Mouse (Mus musculus) common myeloid progenitor, adult 5-6 weeks (primary cell): ENCODE results near the gene Plekha5. TPM values are rescaled to one million over a fixed set of nuclear protein-coding genes. Genes with fewer than 3 reads are reported as not detected.

Source experiments
- ATAC-seq: replicated peaks from 2 replicates; pipeline ENCODE4 v1.8.0; 2016; ENCODE audit warnings: low read depth, mild to moderate bottlenecking, moderate TSS enrichment, inconsistent platforms; ENCODE audit not compliant: poor library complexity, severe bottlenecking
- total RNA-seq: library from RNA; stranded (forward); fragments of 200-1000, 187-1606 nt; gene quantifications from 2 replicates; pipeline ENCODE4 v1.2.3, GENCODE M21; 2017

The Plekha5 gene
- total RNA-seq, 1 experiment from 2014 or later = 15.6 TPM

DNA sequence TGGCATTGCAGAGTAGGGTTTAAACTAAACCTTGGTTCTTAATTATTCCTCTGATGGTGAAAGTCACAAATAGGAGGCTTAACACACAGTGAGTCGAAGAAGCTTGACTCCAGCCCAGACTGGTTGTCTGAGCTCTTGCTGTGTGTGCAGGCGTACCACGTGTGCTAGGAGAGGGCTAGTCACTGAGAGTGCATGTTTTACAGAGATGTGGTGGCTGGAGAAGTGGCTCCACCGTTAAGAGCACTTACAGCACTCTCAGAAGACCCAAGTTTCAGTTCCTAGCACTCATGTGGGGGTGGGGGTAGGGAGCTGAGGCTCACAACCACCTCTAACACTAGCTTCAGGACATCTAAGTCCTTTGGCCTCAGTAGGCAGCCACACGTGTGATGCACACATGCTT, 29.6 kb downstream of the Plekha5 start:
- no peak for ATAC-seq

DNA sequence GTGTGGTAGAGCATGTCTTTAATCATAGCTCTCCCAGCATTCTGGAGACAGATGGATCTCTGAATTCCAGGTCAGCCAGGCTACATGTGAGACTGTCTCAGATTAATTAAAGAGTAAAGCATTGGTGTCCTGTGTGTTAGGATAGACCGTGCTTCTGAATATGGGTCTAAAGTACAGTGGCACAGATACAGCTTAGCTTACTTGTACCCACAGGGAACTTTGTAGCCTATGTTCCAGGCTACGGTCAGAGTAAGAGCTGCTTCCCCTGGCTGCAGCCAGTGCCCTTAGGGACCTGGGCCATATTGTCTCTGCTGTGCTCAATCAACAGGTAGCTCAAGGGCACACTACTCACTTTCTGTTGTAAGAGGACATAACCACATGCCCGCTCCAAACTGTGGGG, 30.5 kb downstream of the Plekha5 start:
- ATAC-seq = no peak

DNA sequence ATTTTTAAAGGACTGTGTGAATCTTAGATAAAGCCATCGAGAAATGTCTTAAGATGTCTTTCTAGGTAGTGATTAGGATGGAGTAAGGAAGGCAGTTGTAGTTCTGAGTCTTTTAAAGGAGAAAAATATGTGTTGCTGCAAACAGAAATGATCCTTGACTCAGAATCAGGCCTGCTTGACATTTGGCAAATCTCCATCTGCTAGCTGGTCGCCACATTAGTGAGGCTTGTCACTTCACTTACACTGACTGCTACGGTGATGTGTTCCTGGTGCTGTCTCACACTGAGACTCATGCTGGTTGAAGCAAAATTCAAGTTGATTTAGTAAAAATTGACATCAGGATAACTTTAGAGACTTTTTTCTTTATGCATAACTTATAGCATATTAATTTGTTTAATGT, 32.0 kb downstream of the Plekha5 start:
- ATAC-seq = no peak

DNA sequence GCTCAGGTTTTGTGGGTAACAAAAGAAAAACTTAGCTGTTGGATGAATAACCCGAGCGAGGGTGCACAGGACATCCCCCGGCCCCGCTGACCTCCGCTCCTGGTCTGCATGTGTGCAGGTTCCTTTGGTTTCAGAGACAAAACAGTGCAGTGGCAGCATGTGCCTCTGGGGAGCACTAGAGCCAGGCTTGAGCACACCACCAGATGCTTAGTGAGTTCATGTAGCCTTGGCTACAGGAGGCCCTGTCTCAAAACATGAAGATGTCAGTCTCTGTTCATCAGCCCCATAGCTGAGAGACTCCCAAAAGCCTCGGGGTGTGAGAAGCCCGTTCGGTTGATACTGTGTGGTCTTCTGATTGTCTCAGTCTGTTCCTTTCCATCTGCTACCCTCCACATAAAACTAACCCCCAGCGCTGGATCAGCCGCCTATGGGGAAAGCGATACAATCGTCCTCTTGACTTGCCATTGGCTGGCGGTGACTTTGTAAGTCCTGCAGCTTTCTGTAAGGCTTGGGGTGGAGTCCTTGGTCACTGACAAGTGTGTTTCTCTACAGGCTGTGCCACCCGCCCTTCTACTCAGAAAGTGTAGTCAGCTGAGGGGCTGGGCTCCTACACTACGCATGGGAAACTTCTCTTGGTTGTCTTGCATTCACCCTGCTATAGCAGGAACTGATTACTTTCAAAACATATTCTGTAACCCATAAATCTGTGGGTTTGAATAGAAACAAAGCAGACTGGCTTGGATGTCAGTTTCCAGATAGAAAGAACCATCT, 32.7 kb downstream of the Plekha5 start:
- 0 out of 2 replicates have a peak, but pooled peaks have one; percentile 29 for ATAC-seq

DNA sequence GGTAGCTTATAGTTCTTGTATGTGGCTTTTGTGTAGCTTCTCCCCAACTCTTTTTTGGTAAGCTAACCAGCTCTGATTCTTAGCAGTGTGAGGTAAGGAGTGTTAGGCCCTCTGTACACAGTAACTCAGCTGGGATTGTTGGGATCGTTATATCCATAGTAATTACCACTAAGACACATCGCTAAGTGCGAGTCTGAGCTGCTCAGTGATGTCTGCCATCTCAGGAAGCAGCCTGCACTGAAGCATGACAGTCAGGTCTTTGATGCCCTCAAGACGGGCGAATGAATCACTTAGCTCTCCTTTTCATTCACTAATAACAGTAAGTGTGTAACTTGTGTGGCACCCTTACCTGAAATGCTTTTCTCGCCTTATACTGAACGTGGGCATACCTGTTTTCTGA, 36.5 kb downstream of the Plekha5 start:
- ATAC-seq = no peak

DNA sequence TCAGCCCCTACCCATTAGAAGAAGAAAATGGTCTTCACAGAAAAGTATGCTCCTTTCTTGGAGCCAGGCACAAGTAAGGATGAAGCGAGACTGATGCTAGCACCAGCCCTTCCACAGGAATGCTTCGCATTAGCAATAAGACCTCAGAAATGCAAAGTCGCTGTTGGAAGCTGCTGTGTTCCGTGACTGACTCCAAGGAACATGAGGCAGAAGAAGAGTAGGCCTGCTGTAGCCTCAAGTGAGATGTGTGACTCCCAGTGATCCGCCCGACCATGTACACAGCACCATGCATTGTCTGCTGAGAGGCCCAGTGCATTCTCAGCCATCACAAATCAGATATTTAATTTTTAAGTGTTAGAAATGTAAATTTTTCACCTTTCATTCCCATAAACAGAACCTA, 41.0 kb downstream of the Plekha5 start:
- no peak for ATAC-seq

DNA sequence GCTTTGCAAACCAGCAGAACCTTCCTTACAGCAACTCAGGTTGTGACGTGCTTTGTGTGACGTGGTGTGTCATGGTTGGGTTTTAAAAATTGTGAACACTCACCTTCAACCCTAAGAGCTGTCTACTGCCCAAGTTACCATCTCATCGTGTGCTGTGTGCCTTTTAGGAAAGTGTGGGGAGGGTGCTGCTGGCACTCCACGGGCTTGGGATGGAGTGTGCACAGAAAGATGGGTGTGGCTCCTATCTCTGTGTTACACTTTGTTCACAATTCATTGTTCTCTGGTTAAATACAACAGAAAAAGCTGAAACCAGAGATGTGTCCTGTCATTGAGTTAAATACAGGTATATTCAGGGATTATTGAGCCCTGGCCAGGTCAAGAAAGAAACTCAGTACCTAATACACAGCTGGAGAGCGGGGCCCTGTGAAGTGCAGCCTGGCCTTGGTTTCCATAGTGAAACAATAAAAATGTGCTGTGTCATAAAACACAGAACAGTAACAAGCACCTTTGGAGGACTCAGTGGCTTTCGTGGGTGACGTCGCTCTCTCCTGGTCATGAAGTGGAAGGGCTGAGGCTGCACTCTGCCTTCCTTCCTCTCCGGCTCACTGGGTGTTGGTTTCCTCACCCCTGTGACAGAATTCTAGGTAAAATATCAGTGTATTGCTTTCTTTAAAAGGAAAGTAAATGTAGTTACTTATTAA, 42.2 kb downstream of the Plekha5 start:
- peak; percentile 87 for ATAC-seq

DNA sequence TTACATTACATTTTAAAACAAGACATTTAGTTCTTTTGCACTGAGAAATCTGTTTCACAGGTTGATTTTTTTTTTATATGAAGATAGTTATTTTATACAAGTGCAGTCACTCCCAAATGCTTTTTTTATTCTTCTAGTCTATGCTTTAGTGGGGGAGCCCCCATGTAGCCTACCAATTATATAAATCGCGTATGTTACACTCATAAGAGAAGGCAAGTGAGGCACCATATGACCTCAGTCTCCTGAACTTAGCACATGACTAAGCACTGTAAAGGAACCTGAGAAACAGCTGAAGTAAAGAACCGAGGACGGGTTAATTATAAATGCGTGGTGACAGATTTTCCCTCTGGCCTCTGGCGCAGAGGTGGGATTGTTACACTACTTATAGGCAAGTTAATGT, 43.0 kb downstream of the Plekha5 start:
- no peak for ATAC-seq

DNA sequence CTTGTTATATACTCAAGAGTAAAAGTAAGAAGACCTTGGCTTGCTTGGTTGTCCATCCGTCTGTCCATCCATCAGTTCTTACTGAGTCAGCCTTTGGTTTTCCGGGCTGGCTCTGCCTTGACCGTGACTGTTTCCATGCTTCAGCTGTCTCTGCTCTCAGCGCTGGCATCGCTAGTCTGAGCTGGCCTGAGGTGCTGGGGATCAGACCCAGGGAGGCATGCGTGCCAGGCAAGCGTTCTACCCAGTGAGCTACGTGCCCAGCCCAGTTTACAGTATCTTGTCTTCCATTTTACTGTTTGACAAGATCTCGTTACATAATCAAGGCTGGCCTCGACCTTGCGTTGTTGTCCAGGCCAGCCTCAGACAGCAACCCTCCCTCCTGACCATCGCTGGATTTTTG, 44.0 kb downstream of the Plekha5 start:
- ATAC-seq = no peak

DNA sequence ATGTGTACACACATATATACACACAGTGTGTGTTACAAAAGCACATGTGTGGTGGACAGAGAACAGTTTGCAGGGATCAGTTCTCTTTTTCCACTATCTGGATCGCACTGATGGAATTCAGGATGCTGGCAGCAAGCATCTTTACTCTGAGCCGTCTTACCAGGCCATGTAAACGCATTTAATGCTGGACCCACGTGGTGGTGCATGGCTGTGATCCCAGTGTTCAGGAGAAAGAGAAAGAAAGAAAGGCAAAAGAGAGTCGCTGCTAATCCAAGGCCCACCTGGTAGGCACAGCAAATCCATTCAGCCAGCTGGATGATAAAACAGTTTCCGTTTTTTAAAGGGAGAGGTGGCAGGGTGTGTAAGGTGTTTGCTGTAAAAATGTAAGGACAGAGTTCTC, 45.9 kb downstream of the Plekha5 start:
- ATAC-seq = no peak

DNA sequence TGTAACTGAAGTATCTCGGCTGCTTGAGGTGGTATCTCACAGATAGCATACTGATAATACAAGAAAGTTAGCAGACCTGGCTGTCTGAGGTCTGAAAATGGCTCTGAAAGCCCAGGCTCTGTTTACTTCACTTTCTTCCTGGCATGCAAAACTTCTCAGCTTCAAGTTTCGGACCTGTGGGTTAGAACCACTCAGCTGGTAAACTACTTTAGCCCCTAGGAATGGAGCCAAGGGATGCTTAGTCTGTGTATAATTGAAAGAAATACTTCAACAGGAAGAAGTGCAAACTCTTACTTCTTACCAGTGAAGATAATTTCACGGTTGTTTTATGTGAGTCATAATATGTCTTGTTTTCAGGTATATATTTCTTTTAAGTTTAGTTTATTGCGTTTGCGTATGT, 47.9 kb downstream of the Plekha5 start:
- no peak for ATAC-seq

DNA sequence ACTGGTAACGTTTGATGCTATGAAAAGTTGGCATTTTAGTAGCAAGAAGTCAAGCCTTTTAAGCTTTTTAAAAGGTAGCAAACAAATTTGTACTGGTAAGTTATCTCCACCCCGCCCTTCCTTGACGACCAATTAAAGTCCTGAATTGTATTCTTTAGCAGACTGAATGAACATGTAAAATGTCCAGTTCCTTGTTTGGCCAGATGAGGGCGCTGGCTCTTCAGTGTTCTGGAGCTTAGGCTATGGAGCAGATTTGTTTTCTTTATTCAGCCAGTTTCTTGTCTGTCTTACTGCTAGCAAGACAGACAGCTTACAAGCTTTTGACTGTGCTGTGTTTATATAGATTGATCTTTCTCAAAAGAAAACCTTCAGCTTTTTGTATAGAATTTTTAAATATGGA, 48.5 kb downstream of the Plekha5 start:
- peak; percentile 72 for ATAC-seq

DNA sequence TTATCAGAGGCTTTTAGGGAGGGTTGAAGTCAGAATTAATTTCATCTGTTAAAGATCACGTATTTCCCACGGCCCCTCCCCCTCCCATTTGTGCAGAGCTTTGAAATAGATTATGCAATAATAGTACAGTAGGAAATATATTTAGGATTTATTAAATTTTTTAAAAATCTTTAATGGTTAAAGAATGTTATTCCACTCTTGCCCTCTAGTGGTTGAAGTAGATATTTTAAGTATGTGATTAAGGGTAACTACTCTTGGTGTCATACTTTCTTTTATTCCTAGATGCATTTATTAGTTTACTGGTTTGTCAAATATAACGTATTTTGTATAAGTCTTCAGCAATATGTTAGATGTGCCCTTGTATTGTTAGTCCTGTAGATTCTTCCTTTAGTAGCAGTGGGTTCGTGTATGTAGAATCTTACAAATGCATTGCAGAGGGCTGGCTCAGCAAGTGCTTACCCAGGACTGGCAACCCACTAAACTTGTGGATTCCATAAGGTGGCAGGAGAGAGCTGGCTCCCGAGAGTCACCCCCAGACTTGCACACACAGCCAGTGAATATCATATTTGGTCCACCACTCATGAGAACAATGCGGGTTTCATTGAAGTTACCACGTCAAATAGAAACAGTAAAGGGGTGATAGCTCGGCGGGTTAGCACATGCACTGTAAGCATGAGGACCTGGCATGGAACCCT, 51.7 kb downstream of the Plekha5 start:
- 0 out of 2 replicates have a peak, but pooled peaks have one; percentile 40 for ATAC-seq

DNA sequence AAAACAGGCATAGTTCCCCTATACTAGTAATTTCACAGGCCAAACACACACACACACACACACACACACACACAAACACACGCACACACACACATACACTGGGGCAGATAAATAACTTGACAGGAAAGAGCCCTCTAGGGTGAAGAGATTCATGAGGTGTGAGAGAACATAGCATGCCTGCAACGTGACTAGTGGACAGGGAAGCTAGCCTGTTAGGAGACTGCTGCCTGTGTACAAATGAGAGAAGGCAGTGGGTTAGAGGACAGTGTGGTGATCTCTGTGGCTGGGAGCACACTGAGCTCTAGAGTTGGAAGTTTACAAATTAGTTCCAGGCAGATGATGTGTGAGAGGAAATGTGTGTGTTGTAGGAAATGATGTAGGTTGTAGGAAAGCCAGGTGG, 53.1 kb downstream of the Plekha5 start:
- ATAC-seq = no peak

DNA sequence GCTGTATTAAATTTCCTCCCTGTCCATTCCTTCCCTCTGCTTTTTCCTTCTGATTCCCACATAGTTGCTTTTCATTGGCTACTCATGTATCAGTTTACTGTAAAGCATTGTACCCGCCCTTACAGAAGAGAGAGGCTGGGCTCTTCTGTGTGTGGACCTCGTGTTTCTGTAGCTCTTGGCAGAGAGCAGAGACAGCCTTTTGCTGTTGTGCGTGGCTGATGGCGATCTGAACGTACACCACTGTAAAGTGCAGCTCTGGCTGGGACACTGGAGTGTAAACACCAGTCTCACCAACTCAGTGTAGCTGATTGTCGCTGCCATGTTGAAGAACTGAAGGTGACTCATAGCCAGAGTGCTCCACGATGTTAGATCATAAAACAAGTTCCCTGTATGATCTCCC, 54.2 kb downstream of the Plekha5 start:
- no peak for ATAC-seq

DNA sequence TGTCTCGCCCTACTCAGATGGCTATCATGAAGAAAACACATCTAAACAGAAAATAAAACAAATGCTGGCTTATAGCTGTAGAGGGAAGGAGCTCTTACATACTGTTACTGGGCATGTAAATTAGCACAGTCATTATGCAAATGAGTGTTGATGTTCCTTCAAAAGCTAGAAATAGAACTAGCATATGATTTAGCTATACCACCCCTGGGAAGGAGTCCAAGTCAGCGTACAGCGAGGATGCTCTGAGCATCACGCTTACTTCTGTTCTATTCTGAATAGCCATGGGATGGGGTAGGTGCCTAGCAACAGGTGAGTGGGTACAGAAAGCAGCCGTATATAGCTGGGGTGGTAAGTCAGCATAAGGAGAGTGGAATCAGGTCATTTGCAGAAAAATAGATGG, 55.1 kb downstream of the Plekha5 start:
- ATAC-seq = no peak

DNA sequence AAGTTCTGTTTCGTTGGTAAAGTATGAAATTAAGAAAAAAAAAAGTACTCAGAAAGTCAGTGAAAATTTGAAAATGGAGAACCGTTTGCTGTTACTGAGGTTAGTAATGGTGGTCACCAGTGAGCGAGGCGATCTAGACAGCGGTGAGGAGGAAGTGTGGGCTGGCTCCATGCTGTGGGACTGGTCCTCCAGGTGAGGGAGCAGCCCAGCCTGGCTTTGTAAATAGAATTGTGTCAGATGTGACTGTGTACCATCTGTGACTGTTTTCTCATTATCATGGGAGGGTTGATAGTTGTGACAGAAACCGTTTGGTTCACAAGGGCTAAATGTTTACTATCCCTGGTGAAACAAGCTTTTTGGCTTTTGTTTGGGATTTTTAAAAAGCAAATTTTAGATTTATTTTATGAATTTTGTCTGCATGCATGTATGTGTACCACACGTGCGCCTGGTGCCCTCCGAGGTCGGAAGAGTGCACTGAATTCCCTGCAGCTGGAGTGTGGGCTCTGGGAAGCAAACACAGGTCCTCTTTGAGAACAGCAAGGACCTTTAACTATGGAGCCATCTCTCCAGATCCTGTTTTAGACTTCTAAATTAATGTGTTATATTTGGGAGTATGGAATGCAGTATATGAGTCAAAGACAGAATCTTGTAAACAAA, 56.7 kb downstream of the Plekha5 start:
- no peak for ATAC-seq

DNA sequence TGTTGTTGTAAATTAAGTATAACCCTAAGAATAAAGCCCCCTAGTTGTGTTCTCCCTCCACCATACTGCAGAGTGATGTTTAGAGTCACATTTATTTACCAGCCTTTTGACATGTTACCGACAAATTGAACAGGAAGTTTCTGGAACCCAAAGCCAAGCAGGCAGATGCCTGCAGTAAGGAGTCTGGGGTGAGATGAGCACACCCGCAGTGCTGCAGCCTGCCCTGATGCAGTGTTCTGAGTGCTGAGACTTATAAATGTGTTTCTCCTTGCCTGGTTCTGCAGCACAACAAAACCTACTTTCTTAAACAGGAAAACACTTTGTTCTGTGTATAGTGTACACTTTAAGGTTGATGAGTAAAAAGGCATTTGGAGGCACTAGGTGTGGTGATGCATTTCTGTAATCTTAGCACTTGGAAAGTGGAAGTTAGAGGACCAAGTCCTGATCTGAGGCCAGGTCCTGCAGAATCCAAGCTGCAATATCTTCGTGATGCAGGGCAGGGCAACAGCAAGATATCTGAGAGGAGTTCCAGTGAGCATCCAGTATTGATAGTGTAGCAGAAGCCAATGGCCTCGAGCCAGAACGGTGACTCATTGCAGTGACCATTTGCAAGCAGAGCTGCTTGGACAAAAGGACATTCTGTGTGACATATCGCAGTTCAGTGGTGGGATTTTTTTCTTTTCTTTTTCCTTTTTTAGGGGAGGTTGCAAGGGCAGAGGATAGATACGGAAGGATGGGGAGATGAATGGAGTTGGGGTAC, 58.0 kb downstream of the Plekha5 start:
- ATAC-seq = no peak

DNA sequence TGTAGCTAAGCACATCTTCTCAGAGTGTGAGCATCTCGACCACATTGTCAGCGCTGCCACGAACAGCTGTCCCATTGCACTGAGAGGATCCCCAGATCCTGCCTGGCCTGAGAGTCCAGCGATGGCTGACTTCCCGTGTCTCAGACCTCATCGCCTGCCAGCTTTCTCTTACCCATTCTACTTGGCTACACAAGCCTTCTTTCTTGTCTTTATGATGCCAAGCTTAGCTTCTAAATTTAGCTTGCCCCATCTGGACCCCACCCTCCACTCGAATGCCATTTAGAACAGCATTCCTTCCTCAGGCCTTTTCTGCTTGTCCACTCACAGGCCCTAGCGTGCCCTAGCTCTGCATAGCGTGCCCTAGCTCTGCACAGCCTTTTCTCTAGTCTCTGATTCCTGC, 60.3 kb downstream of the Plekha5 start:
- no peak for ATAC-seq

DNA sequence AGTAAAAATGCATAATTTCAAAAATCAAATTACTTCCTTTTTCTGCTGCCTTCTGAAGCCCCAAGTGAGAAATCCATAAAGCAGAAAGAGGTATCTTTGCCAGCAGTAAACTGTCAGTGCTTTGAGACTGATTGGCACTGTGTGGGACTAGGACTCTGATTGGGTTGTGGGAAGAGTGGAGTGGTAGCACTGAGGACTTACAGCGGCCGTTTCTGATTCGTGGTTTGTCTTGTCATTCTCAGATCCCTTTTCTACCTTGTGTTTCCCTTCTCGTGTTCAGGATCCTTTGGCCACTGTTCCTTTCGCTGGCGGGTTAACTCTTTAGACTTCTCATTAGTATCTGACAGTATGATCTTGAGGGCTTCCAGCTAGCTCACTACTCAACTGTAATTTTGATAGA, 61.8 kb downstream of the Plekha5 start:
- peak; percentile 83 for ATAC-seq
